ENCODE assay signal across 8 mouse cellular contexts in the genomic region with DNA sequence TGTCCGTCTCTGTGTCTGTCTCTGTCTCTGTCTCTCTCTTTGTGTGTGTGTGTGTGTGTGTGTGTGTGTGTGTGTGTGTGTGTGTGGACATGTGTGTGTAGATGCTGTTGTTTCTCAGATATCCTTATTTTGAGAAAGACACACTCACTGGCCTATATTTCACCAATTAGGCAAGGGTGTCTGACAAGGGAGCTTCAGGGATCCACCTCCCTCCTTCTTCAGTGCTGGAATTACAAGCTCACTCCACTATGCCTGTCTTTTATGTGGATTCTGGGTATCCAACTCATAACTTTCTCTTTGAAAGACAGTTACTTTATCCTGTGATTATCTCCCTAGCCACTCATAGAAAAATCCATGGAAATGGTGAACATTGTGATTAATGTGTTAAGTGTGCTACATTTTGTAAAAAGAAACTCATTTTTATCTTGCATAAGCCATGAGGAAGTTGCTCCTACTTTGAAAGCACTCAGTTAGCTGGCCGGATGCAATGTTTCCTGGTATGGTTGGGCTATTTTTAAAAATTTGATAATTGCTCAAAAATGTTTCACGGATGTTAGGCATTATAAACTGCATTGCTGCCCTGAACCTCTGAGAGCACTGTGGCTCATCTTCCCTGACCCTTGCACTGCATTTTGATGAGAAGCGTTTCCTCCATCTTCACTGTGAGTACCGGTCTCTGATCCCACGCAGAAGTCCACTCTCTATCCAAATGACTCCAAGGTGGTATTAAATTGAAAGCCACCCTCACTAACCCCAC. TPM values are rescaled to one million over a fixed set of nuclear protein-coding genes. Genes with fewer than 3 reads are reported as not detected.
DNase-seq lines count a peak whose midpoint lies in the region; ATAC-seq and TF ChIP-seq lines count a peak whose summit lies in the region.
"Not testable (repeated sequence)": the region's sequence is repeated elsewhere in the genome, so short reads cannot be mapped to it uniquely, and the experiment has no call there.

A gene (plus strand): TSS at position 587 of the 757 bp plus-strand sequence.

- peak; percentile 34 for ATAC-seq in G1E (ENCODE audit: extremely low read depth, insufficient number of reproducible peaks, low FRiP score, poor library complexity, severe bottlenecking)
- ATAC-seq in inflammation-experienced regulatory T-cells, adult 6 months, result peak; percentile 74
- ATAC-seq in liver, embryonic 14.5 days (ENCODE audit: insufficient read depth), result 0 out of 2 replicates have a peak, but pooled peaks have one; percentile 31

- not testable (repeated sequence) for H3K9ac ChIP-seq in liver, embryonic 14.5 days (replicated peaks)

- H3K9me3 ChIP-seq in G1E (replicated peaks); liver, embryonic 14.5 days (ENCODE audit: control insufficient read depth, low read length): not testable (repeated sequence)

- TF ChIP-seq POLR2A in spleen, adult 2 months (IDR thresholded peaks at IDR 0.05; ENCODE audit: low read depth, low read length), result not testable (repeated sequence)

- peaks cover 39% of the 10 kb centered on the region for H3K4me1 ChIP-seq in G1E (ENCODE audit: insufficient read depth, low read depth, low read length)
- peaks cover 10% of the 10 kb centered on the region for H3K4me1 ChIP-seq in brown adipose tissue, adult 24 weeks (ENCODE audit: control insufficient read depth, insufficient read depth, insufficient read length, low read length)
- H3K4me1 ChIP-seq in liver, embryonic 14.5 days (replicated peaks; ENCODE audit: control insufficient read depth in 2 of 2, insufficient read depth in 2 of 2, low read length in 1 of 2), result peaks cover 0 to 11% of the 10 kb centered on the region in 2 experiments; a peak in 2 of 4 replicates
- not testable (repeated sequence) for H3K4me1 ChIP-seq in spleen, adult 2 months (ENCODE audit: control insufficient read depth, insufficient read depth, insufficient read length)

- WGBS in liver, embryonic 14.5 days (ENCODE audit: insufficient replicate concordance), result 16% methylated on average over 6 of the region's 6 CpGs
- 16% methylated on average over 6 of the region's 6 CpGs for WGBS in spleen, adult 2 months

- H3K36me3 ChIP-seq in G1E (replicated peaks); liver, embryonic 14.5 days (replicated peaks; ENCODE audit: control insufficient read depth, insufficient read depth, low read depth); spleen, adult 2 months (ENCODE audit: control insufficient read depth, insufficient read depth, low read length): not testable (repeated sequence)

- not testable (repeated sequence) for TF ChIP-seq EP300 in liver, embryonic 14.5 days (IDR thresholded peaks at IDR 0.05; ENCODE audit: low read depth)

- H3K27me3 ChIP-seq in G1E (ENCODE audit: insufficient read depth, low read length); liver, embryonic 14.5 days (ENCODE audit: control insufficient read depth, insufficient read depth, low read length); spleen, adult 2 months (ENCODE audit: control insufficient read depth, insufficient read depth, low read length): not testable (repeated sequence)

- not testable (repeated sequence) for DNase-seq in G1E (ENCODE audit: low spot score); liver, embryonic 14.5 days (ENCODE audit: low read depth in 3 of 3, low spot score in 3 of 3); spleen, adult 2 months (ENCODE audit: low read depth in 1 of 2, low spot score in 2 of 2)
- DNase-seq in heart, adult 8-10 months (ENCODE audit: low spot score), result peak; percentile 75
- peak; percentile 27 for DNase-seq in kidney, postnatal 10 days
- DNase-seq in lung, postnatal 36 days, result peak; percentile 67

- H3K27ac ChIP-seq in brown adipose tissue, adult 24 weeks (replicated peaks; ENCODE audit: low read depth, low read length), result peak within 1 kb of the TSS; percentile 100
- not testable (repeated sequence) for H3K27ac ChIP-seq in liver, embryonic 14.5 days
- peak within 1 kb of the TSS; percentile 39; the same call in 1 of the 2 replicates for H3K27ac ChIP-seq in spleen, adult 2 months (ENCODE audit: insufficient read depth, low read length)

- TF ChIP-seq CTCF in G1E (IDR thresholded peaks at IDR 0.05; ENCODE audit: low read depth, low read length); liver, embryonic 14.5 days (IDR thresholded peaks at IDR 0.05; ENCODE audit: low read depth); spleen, adult 2 months (IDR thresholded peaks at IDR 0.05; ENCODE audit: extremely low read depth, insufficient read depth, insufficient read length, insufficient replicate concordance): not testable (repeated sequence)

- H3K4me2 ChIP-seq in liver, embryonic 14.5 days (ENCODE audit: low read depth), result peak within 1 kb of the TSS; percentile 13; the same call in 1 of the 2 replicates

- not testable (repeated sequence) for H3K4me3 ChIP-seq in G1E (ENCODE audit: low read depth, low read length); liver, embryonic 14.5 days (ENCODE audit: insufficient read depth in 1 of 2, low read depth in 2 of 2, low read length in 2 of 2); spleen, adult 2 months (ENCODE audit: extremely low read depth, insufficient read depth, insufficient read length)
- H3K4me3 ChIP-seq in brown adipose tissue, adult 24 weeks (ENCODE audit: insufficient read depth, low read depth, low read length), result peak within 1 kb of the TSS; percentile 19; the same call in 1 of the 2 replicates

RNA-seq across cellular contexts. Expression of the gene that starts here (rescaled TPM):
- 16.5 and 25.1 TPM in 2 replicates for total RNA-seq in G1E (2014; fragmentation: Nextera tagmentation)
- 31.6 and 32.2 TPM in 2 replicates for total RNA-seq in G1E (2017)
- 0.81 and 0.99 TPM in 2 replicates for polyA plus RNA-seq in G1E (2012)
- 2.9 and 4.6 TPM in 2 replicates for polyA plus RNA-seq in brown adipose tissue, adult 24 weeks (2012; ENCODE audit: insufficient read depth, insufficient read length, missing spikeins)
- total RNA-seq in heart, adult 8-10 months (2022), result 1 to 10 TPM; 2.2 to 3.0 (median 2.7) TPM
- 100 to 1,000 TPM; 364 to 477 (median 416) TPM for polyA plus RNA-seq in inflammation-experienced regulatory T-cells, adult 6 months (2017; shearing (Covaris generic))
- polyA plus RNA-seq in liver, embryonic 14.5 days (2012; rRNA removed), result 2.4 and 3.2 TPM in 2 replicates
- 6.2 and 7.6 TPM in 2 replicates for polyA plus RNA-seq in liver, embryonic 14.5 days (2014; fragmentation: Nextera tagmentation; extraction: Ambion mirVana)
- polyA plus RNA-seq in spleen, adult 2 months (2012; rRNA removed), result 16.8 and 16.9 TPM in 2 replicates

Comparison
In these comparisons a context has a peak if more than half of its experiments do, and no peak if none do; other contexts are left out.
1. RNA of the gene that starts here (total RNA-seq): 16.5 to 32.2 TPM in G1E; 2.2 to 3.0 TPM in heart, adult 8-10 months; every median in the first group is over 4 times any median in the second.
2. RNA of the gene that starts here (polyA plus RNA-seq): 364 to 477 TPM in inflammation-experienced regulatory T-cells, adult 6 months; 16.8 to 16.9 TPM in spleen, adult 2 months, 2.4 to 7.6 TPM in liver, embryonic 14.5 days, 2.9 to 4.6 TPM in brown adipose tissue, adult 24 weeks and 0.81 to 0.99 TPM in G1E; every median in the first group is over 10 times any median in the second.
3. Peak in every context shown above with its lines, with median percentiles within 50 percentile points of each other: ATAC-seq.